Mouse (Mus musculus): Measurements from ENCODE around the gene Ifrd2. TPM values are rescaled to one million over a fixed set of nuclear protein-coding genes. Genes with fewer than 3 reads are reported as not detected.

Gene Ifrd2
- polyA plus RNA-seq, 1 experiment from 2014 or later, result 28.9 TPM

- Histone ChIP-seq H3K27ac (peak overlapping the region; percentile 95), H3K27me3 (ENCODE audit: insufficient read depth, low read length) (no peaks in the 10 kb centered on the region), H3K4me2 (ENCODE audit: low read length) (peak overlapping the region; percentile 34), H3K9ac (ENCODE audit: low read depth, low read length) (no peak overlapping the region), H3K9me3 (replicated peaks; ENCODE audit: low read length) (no peaks in the 10 kb centered on the region), H3K36me3 (ENCODE audit: insufficient read depth, low read length) (peaks cover 12% of the 10 kb centered on the region), H3K4me3 (replicated peaks; ENCODE audit: low read depth, low read length) (no peak overlapping the region), H3K4me1 (replicated peaks; ENCODE audit: insufficient read depth, low read length) (peaks cover 31% of the 10 kb centered on the region)
- peak; percentile 85 for DNase-seq (ENCODE audit: low spot score)
- ATAC-seq (replicated peaks; ENCODE audit: low FRiP score, low read depth), result no peak
- TF ChIP-seq CTCF (IDR thresholded peaks at IDR 0.05; ENCODE audit: low read depth), result peak; percentile 82
- WGBS, result 44% methylated on average over 15 of the region's 15 CpGs
These were observed 21.3 kb upstream of the Ifrd2 start for GRCm38 (mm10) chr9:107566041-107566709.

GRCm38 (mm10) chr9:107566855-107567254 is 20.6 kb upstream of the Ifrd2 start:
- no peak for TF ChIP-seq CTCF (IDR thresholded peaks at IDR 0.05; ENCODE audit: low read depth)
- ATAC-seq (replicated peaks; ENCODE audit: low FRiP score, low read depth), result 0 out of 2 replicates have a peak, but pooled peaks have one; percentile 1

GRCm38 (mm10) chr9:107567702-107568319 is 19.6 kb upstream of the Ifrd2 start, which contains the start of gene Hyal2:
TSS of gene Hyal2 (plus strand) at chr9:107567945.
- ATAC-seq (replicated peaks; ENCODE audit: low FRiP score, low read depth) (no peak), DNase-seq (ENCODE audit: low spot score) (peak; percentile 53)
- 5% methylated on average over 18 of the region's 18 CpGs for WGBS
- peak within 1 kb of the TSS; percentile 74 for H3K4me3 ChIP-seq (replicated peaks; ENCODE audit: low read depth, low read length)
- TF ChIP-seq CTCF (IDR thresholded peaks at IDR 0.05; ENCODE audit: low read depth), result peak; percentile 2; the same call in 1 of the 2 replicates
- H3K9me3 ChIP-seq (replicated peaks; ENCODE audit: low read length), result no peaks in the 10 kb centered on the region
- peak within 1 kb of the TSS; percentile 95 for H3K27ac ChIP-seq
- peaks cover 14% of the 10 kb centered on the region for H3K36me3 ChIP-seq (ENCODE audit: insufficient read depth, low read length)
- H3K4me2 ChIP-seq (ENCODE audit: low read length), result peak within 1 kb of the TSS; percentile 78
- H3K4me1 ChIP-seq (replicated peaks; ENCODE audit: insufficient read depth, low read length), result peaks cover 34% of the 10 kb centered on the region
- H3K9ac ChIP-seq (ENCODE audit: low read depth, low read length), result peak within 1 kb of the TSS; percentile 74
- H3K27me3 ChIP-seq (ENCODE audit: insufficient read depth, low read length), result no peaks in the 10 kb centered on the region

More at GRCm38 (mm10) chr9:107566855-107567254, 20.6 kb upstream of the Ifrd2 start:
- DNase-seq (ENCODE audit: low spot score), result peak; percentile 66
- Histone ChIP-seq H3K9me3 (replicated peaks; ENCODE audit: low read length) (no peaks in the 10 kb centered on the region), H3K4me1 (replicated peaks; ENCODE audit: insufficient read depth, low read length) (peaks cover 34% of the 10 kb centered on the region), H3K9ac (ENCODE audit: low read depth, low read length) (no peak overlapping the region), H3K4me3 (replicated peaks; ENCODE audit: low read depth, low read length) (no peak overlapping the region), H3K27ac (peak overlapping the region; percentile 95), H3K36me3 (ENCODE audit: insufficient read depth, low read length) (peaks cover 10% of the 10 kb centered on the region; the same call in 1 of the 2 replicates), H3K27me3 (ENCODE audit: insufficient read depth, low read length) (no peaks in the 10 kb centered on the region), H3K4me2 (ENCODE audit: low read length) (peak overlapping the region; percentile 78)
- WGBS, result 59% methylated on average over 3 of the region's 3 CpGs

GRCm38 (mm10) chr9:107568331-107569261 is 18.8 kb upstream of the Ifrd2 start:
- peaks cover 34% of the 10 kb centered on the region for H3K4me1 ChIP-seq (replicated peaks; ENCODE audit: insufficient read depth, low read length)

GRCm38 (mm10) chr9:107569270-107569669 is 18.2 kb upstream of the Ifrd2 start:
- Histone ChIP-seq H3K4me2 (ENCODE audit: low read length) (peak overlapping the region; percentile 78), H3K4me3 (replicated peaks; ENCODE audit: low read depth, low read length) (peak overlapping the region; percentile 74), H3K9ac (ENCODE audit: low read depth, low read length) (peak overlapping the region; percentile 74), H3K36me3 (ENCODE audit: insufficient read depth, low read length) (peaks cover 21% of the 10 kb centered on the region), H3K9me3 (replicated peaks; ENCODE audit: low read length) (no peaks in the 10 kb centered on the region), H3K27ac (peak overlapping the region; percentile 95), H3K27me3 (ENCODE audit: insufficient read depth, low read length) (no peaks in the 10 kb centered on the region), H3K4me1 (replicated peaks; ENCODE audit: insufficient read depth, low read length) (peaks cover 29% of the 10 kb centered on the region)
- 0% methylated on average over 23 of the region's 23 CpGs for WGBS
- ATAC-seq (replicated peaks; ENCODE audit: low FRiP score, low read depth) (peak; percentile 34), DNase-seq (ENCODE audit: low spot score) (peak; percentile 43)
- no peak for TF ChIP-seq CTCF (IDR thresholded peaks at IDR 0.05; ENCODE audit: low read depth)

More at GRCm38 (mm10) chr9:107568331-107569261, 18.8 kb upstream of the Ifrd2 start:
- peak overlapping the region; percentile 74 for H3K9ac ChIP-seq (ENCODE audit: low read depth, low read length)
- WGBS, result under 1% methylated on average over 41 of the region's 41 CpGs
- H3K27me3 ChIP-seq (ENCODE audit: insufficient read depth, low read length), result no peaks in the 10 kb centered on the region
- DNase-seq (ENCODE audit: low spot score), result peak; percentile 94
- peak overlapping the region; percentile 78 for H3K4me2 ChIP-seq (ENCODE audit: low read length)
- peak overlapping the region; percentile 74 for H3K4me3 ChIP-seq (replicated peaks; ENCODE audit: low read depth, low read length)
- H3K27ac ChIP-seq, result peak overlapping the region; percentile 95
- no peak; the same call in 1 of the 2 replicates for TF ChIP-seq CTCF (IDR thresholded peaks at IDR 0.05; ENCODE audit: low read depth)
- no peaks in the 10 kb centered on the region for H3K9me3 ChIP-seq (replicated peaks; ENCODE audit: low read length)
- ATAC-seq (replicated peaks; ENCODE audit: low FRiP score, low read depth), result peak; percentile 72
- peaks cover 20% of the 10 kb centered on the region for H3K36me3 ChIP-seq (ENCODE audit: insufficient read depth, low read length)
